Mouse (Mus musculus) limb, embryonic 13.5 days (tissue): ENCODE measurements around the gene Olfr1052. TPM values are rescaled to one million over a fixed set of nuclear protein-coding genes. Genes with fewer than 3 reads are reported as not detected.
"Not testable (repeated sequence)": the region's sequence is repeated elsewhere in the genome, so short reads cannot be mapped to it uniquely, and the experiment has no call there.

Experiments used
- ATAC-seq: fragments of 200-750 bp; cut with Nextera tagmentation; 2 replicates; pipeline ENCODE4 v1.8.0; 2017; ENCODE audit warnings: low read depth, moderate number of reproducible peaks, moderate TSS enrichment; ENCODE audit not compliant: low FRiP score
- H3K27ac ChIP-seq: fragments of 300-500 bp; sonication (generic); 2 replicates; pipeline ENCODE4 v1.5.1; 2015; ENCODE audit warnings: inconsistent platforms, mild to moderate bottlenecking, moderate library complexity
- H3K27me3 ChIP-seq: fragments of 300-500 bp; sonication (generic); 2 replicates; pipeline ENCODE4 v1.6.1; 2015; ENCODE audit warnings: mild to moderate bottlenecking, inconsistent platforms
- H3K36me3 ChIP-seq: fragments of 300-500 bp; sonication (generic); 2 replicates; pipeline ENCODE4 v1.6.1; 2015; ENCODE audit warnings: inconsistent platforms, mild to moderate bottlenecking, moderate library complexity
- H3K4me1 ChIP-seq: fragments of 300-500 bp; sonication (generic); 2 replicates; pipeline ENCODE4 v1.6.1; 2015; ENCODE audit warnings: inconsistent platforms
- H3K4me2 ChIP-seq: fragments of 300-500 bp; sonication (generic); replicated peaks from 2 replicates; pipeline ENCODE4 v1.6.1; 2015; ENCODE audit warnings: inconsistent platforms, mild to moderate bottlenecking, moderate library complexity
- H3K4me3 ChIP-seq: fragments of 300-500 bp; sonication (generic); 2 replicates; pipeline ENCODE4 v1.5.1; 2015; ENCODE audit warnings: moderate library complexity, mild to moderate bottlenecking, inconsistent platforms
- H3K9ac ChIP-seq: fragments of 300-500 bp; sonication (generic); 2 replicates; pipeline ENCODE4 v1.6.1; 2015; ENCODE audit warnings: mild to moderate bottlenecking, inconsistent platforms
- H3K9me3 ChIP-seq: fragments of 300-500 bp; sonication (generic); 2 replicates; pipeline ENCODE4 v1.6.1; 2016; ENCODE audit warnings: inconsistent platforms
- WGBS: fragments of 180-500 bp; shearing (Covaris S2); methylation state at CpG from one replicate; pipeline ENCODE4 v1.1.7; 2015; 5-methylcytosine and 5-hydroxymethylcytosine counted together
- polyA plus RNA-seq: library from polyadenylated mRNA; unstranded; fragments of >200 nt; fragmentation: Nextera tagmentation; extraction: Ambion mirVana; gene quantifications from 2 replicates; pipeline ENCODE4 v1.2.1, GENCODE M21; 2015

Olfr1052 gene
- polyA plus RNA-seq: not detected in 2 replicates

GRCm38 (mm10) chr2:86292155-86292554, at the start of gene Olfr1052:
Gene Olfr1052, plus strand, starts transcription at chr2:86292455.
- H3K4me1 ChIP-seq: no peaks in the 10 kb centered on the region
- H3K9me3 ChIP-seq: no peaks in the 10 kb centered on the region
- no peak within 1 kb of the TSS for H3K4me3 ChIP-seq
- ATAC-seq: no peak
- H3K27me3 ChIP-seq: no peaks in the 10 kb centered on the region
- no peak within 1 kb of the TSS for H3K4me2 ChIP-seq
- H3K36me3 ChIP-seq: no peaks in the 10 kb centered on the region
- H3K9ac ChIP-seq: no peak within 1 kb of the TSS
- H3K27ac ChIP-seq: no peak within 1 kb of the TSS

GRCm38 (mm10) chr2:86258228-86258627, 34.0 kb upstream of the Olfr1052 start, which contains the start of gene Olfr1049:
Gene Olfr1049, minus strand, starts transcription at chr2:86258328.
- not testable (repeated sequence) for ATAC-seq, H3K27ac ChIP-seq, H3K4me2 ChIP-seq, H3K4me3 ChIP-seq, H3K9me3 ChIP-seq, H3K27me3 ChIP-seq, H3K36me3 ChIP-seq, H3K4me1 ChIP-seq, H3K9ac ChIP-seq

DNA sequence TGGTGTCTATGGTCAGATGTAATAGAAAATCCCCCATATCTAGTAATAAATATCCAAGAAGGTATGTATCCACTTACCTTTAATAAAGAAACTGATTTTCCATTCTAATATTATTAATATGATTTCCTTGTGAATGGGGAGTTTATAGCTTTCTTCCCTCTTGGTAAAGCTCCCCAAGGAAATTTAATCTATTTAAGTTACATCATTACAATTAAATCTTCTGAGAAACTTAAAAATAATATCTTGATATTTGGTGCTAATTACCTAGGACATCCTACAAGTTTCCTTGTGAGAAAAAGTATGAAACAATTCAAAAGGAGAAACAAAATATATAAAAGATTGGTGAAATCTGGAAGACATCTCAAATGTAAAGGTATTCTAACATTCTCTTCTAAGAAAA, 13.3 kb upstream of the Olfr1052 start, which contains the start of gene Olfr1051:
TSS of gene Olfr1051 (minus strand) at position 101 of the 400 bp plus-strand sequence.
- not testable (repeated sequence) for H3K9me3 ChIP-seq

GRCm38 (mm10) chr2:86315184-86315583, 22.9 kb downstream of the Olfr1052 start, which contains the start of gene Olfr1053:
Gene Olfr1053, minus strand, starts transcription at chr2:86315284.
- Histone ChIP-seq H3K4me2 (no peak within 1 kb of the TSS), H3K27ac (no peak within 1 kb of the TSS), H3K4me1 (no peaks in the 10 kb centered on the region), H3K36me3 (no peaks in the 10 kb centered on the region), H3K9me3 (no peaks in the 10 kb centered on the region), H3K4me3 (no peak within 1 kb of the TSS), H3K9ac (no peak within 1 kb of the TSS), H3K27me3 (no peaks in the 10 kb centered on the region)
- no peak for ATAC-seq
- WGBS: 63% methylated on average over 3 of the region's 3 CpGs

More for the DNA sequence above, 13.3 kb upstream of the Olfr1052 start, which contains the start of gene Olfr1051:
- not testable (repeated sequence) for H3K4me1 ChIP-seq, H3K27me3 ChIP-seq, H3K36me3 ChIP-seq, ATAC-seq, H3K27ac ChIP-seq, H3K4me3 ChIP-seq, H3K4me2 ChIP-seq, H3K9ac ChIP-seq

- Histone ChIP-seq H3K4me1 (no peaks in the 10 kb centered on the region), H3K4me2 (no peak within 1 kb of the TSS), H3K9ac (no peak within 1 kb of the TSS), H3K36me3 (no peaks in the 10 kb centered on the region), H3K27ac (no peak within 1 kb of the TSS), H3K9me3 (no peaks in the 10 kb centered on the region), H3K27me3 (no peaks in the 10 kb centered on the region), H3K4me3 (no peak within 1 kb of the TSS)
- ATAC-seq: no peak
- WGBS: 88% methylated on average over 3 of the region's 3 CpGs
These were observed 43.1 kb downstream of the Olfr1052 start, which contains the start of gene Olfr1054 for GRCm38 (mm10) chr2:86335333-86335732. Gene Olfr1054, minus strand, starts transcription at chr2:86335433.

Other genes starting within 250 kb of the Olfr1052 start
- gene Olfr1034, start 246.6 kb upstream of the Olfr1052 start, polyA plus RNA-seq: not detected in 2 replicates
- gene Olfr1036, start 218.5 kb upstream of the Olfr1052 start, polyA plus RNA-seq: not detected in 2 replicates
- not detected in 2 replicates for gene Olfr1037, start 205.1 kb upstream of the Olfr1052 start, polyA plus RNA-seq
- gene Olfr1039, start 156.5 kb upstream of the Olfr1052 start, polyA plus RNA-seq: not detected in 2 replicates
- not detected in 2 replicates for gene Olfr1040, start 145.7 kb upstream of the Olfr1052 start, polyA plus RNA-seq
- not detected in 2 replicates for gene Olfr1042, start 130.6 kb upstream of the Olfr1052 start, polyA plus RNA-seq
- not detected in 2 replicates for gene Olfr1043, start 124.9 kb upstream of the Olfr1052 start, polyA plus RNA-seq
- not detected in 2 replicates for gene Olfr1044, start 114.6 kb upstream of the Olfr1052 start, polyA plus RNA-seq
- not detected in 2 replicates for gene Olfr52, start 106.8 kb upstream of the Olfr1052 start, polyA plus RNA-seq
- not detected in 2 replicates for gene Olfr1045, start 89.4 kb upstream of the Olfr1052 start, polyA plus RNA-seq
- gene Olfr1046, start 73.1 kb upstream of the Olfr1052 start, polyA plus RNA-seq: not detected in 2 replicates
- gene Olfr1047, start 61.1 kb upstream of the Olfr1052 start, polyA plus RNA-seq: not detected in 2 replicates
- gene Olfr1048, start 52.2 kb upstream of the Olfr1052 start, polyA plus RNA-seq: not detected in 2 replicates
- not detected in 2 replicates for gene Olfr1049, start 34.1 kb upstream of the Olfr1052 start, polyA plus RNA-seq
- gene Olfr1051, start 13.4 kb upstream of the Olfr1052 start, polyA plus RNA-seq: not detected in 2 replicates
- gene Olfr1053, start 22.8 kb downstream of the Olfr1052 start, polyA plus RNA-seq: not detected in 2 replicates
- gene Olfr1054, start 43.0 kb downstream of the Olfr1052 start, polyA plus RNA-seq: not detected in 2 replicates
- not detected in 2 replicates for gene Olfr1055, start 57.8 kb downstream of the Olfr1052 start, polyA plus RNA-seq
- not detected in 2 replicates for gene Olfr1056, start 70.0 kb downstream of the Olfr1052 start, polyA plus RNA-seq
- not detected in 2 replicates for gene Olfr1057, start 85.9 kb downstream of the Olfr1052 start, polyA plus RNA-seq
- not detected in 2 replicates for gene Olfr1058, start 96.1 kb downstream of the Olfr1052 start, polyA plus RNA-seq
- gene Olfr1061, start 121.6 kb downstream of the Olfr1052 start, polyA plus RNA-seq: not detected in 2 replicates
- not detected in 2 replicates for gene Olfr1062, start 134.3 kb downstream of the Olfr1052 start, polyA plus RNA-seq
- gene Olfr1065, start 158.1 kb downstream of the Olfr1052 start, polyA plus RNA-seq: not detected in 2 replicates
- gene Olfr1066, start 163.8 kb downstream of the Olfr1052 start, polyA plus RNA-seq: not detected in 2 replicates
- gene Olfr228, start 194.9 kb downstream of the Olfr1052 start, polyA plus RNA-seq: not detected in 2 replicates
- not detected in 2 replicates for gene Olfr1076, start 216.0 kb downstream of the Olfr1052 start, polyA plus RNA-seq